Mouse (Mus musculus) frontal cortex, adult 2 months (tissue): ENCODE measurements around the gene Abhd10. TPM values are rescaled to one million over a fixed set of nuclear protein-coding genes. Genes with fewer than 3 reads are reported as not detected.

Experiments
- polyA plus RNA-seq: library from polyadenylated mRNA; depleted of rRNA; stranded (reverse); fragments of >200 nt; gene quantifications from 2 replicates; pipeline ENCODE4 v1.2.3, GENCODE M21; 2012; rRNA removed

Abhd10 gene
- polyA plus RNA-seq, 1 experiment: 29.9 TPM

Other genes with a start within 250 kb of the Abhd10 start
- 0.44 and 0.50 TPM in 2 replicates for gene Gm609, start 250.0 kb downstream of the Abhd10 start, polyA plus RNA-seq
- gene Gm17783, start 210.9 kb downstream of the Abhd10 start, polyA plus RNA-seq: not detected in 2 replicates
- not detected in 2 replicates for gene Slc9c1, start 207.6 kb downstream of the Abhd10 start, polyA plus RNA-seq
- not detected in 2 replicates for gene Gcsam, start 132.6 kb downstream of the Abhd10 start, polyA plus RNA-seq
- gene BC016579, start 88.9 kb downstream of the Abhd10 start, polyA plus RNA-seq: 0.13 and 0.44 TPM in 2 replicates
- gene Tmprss7, start 49.3 kb downstream of the Abhd10 start, polyA plus RNA-seq: 2.7 and 2.8 TPM in 2 replicates
- 452 and 462 TPM in 2 replicates for gene Tagln3, start 18.3 kb downstream of the Abhd10 start, polyA plus RNA-seq
- gene Phldb2, start 210.6 kb upstream of the Abhd10 start, polyA plus RNA-seq: 6.2 and 7.0 TPM in 2 replicates